Mouse (Mus musculus): ENCODE data around the gene Gemin2.

GRCm38 (mm10) chr12:59056222-59056621 lies 43.0 kb downstream of the Gemin2 start:
- TF ChIP-seq CTCF (IDR thresholded peaks at IDR 0.05; ENCODE audit: low read depth) (no peak), EP300 (IDR thresholded peaks at IDR 0.05; ENCODE audit: low read depth) (no peak)
